Mouse (Mus musculus) liver, embryonic 13.5 days (tissue): Measurements from ENCODE around the gene Olfr390. TPM values are rescaled to one million over a fixed set of nuclear protein-coding genes. Genes with fewer than 3 reads are reported as not detected.

Source experiments
- ATAC-seq: fragments of 200-750 bp; cut with Nextera tagmentation; 2 replicates; pipeline ENCODE4 v1.8.0; 2017; ENCODE audit warnings: low read depth, mild to moderate bottlenecking, moderate number of reproducible peaks, moderate library complexity
- DNase-seq: peaks from one replicate; pipeline ENCODE4 v3.0.0; 2022
- H3K27ac ChIP-seq: fragments of 300-500 bp; sonication (generic); 2 replicates; pipeline ENCODE4 v1.5.1; 2015; ENCODE audit warnings: moderate library complexity, mild to moderate bottlenecking, inconsistent platforms
- H3K27me3 ChIP-seq: fragments of 300-500 bp; sonication (generic); 2 replicates; pipeline ENCODE4 v1.6.1; 2015; ENCODE audit warnings: mild to moderate bottlenecking, inconsistent platforms
- H3K36me3 ChIP-seq: fragments of 300-500 bp; sonication (generic); 2 replicates; pipeline ENCODE4 v1.6.1; 2015; ENCODE audit warnings: mild to moderate bottlenecking, inconsistent platforms
- H3K4me1 ChIP-seq: fragments of 300-500 bp; sonication (generic); replicated peaks from 2 replicates; pipeline ENCODE4 v1.6.1; 2015; ENCODE audit warnings: inconsistent platforms
- H3K4me2 ChIP-seq: fragments of 300-500 bp; sonication (generic); 2 replicates; pipeline ENCODE4 v1.6.1; 2015; ENCODE audit warnings: inconsistent platforms, mild to moderate bottlenecking, moderate library complexity
- H3K4me3 ChIP-seq: fragments of 300-500 bp; sonication (generic); replicated peaks from 2 replicates; pipeline ENCODE4 v1.5.1; 2015; ENCODE audit warnings: mild to moderate bottlenecking, inconsistent platforms
- H3K9ac ChIP-seq: fragments of 300-500 bp; sonication (generic); 2 replicates; pipeline ENCODE4 v1.6.1; 2015; ENCODE audit warnings: mild to moderate bottlenecking, inconsistent platforms
- H3K9me3 ChIP-seq: fragments of 300-500 bp; sonication (generic); replicated peaks from 2 replicates; pipeline ENCODE4 v1.6.1; 2016; ENCODE audit warnings: inconsistent platforms
- WGBS: fragments of 180-500 bp; shearing (Covaris S2); methylation state at CpG from one replicate; pipeline ENCODE4 v1.1.7; 2015; ENCODE audit not compliant: insufficient replicate concordance; 5-methylcytosine and 5-hydroxymethylcytosine counted together
- polyA plus RNA-seq: library from polyadenylated mRNA; unstranded; fragments of >200 nt; fragmentation: Nextera tagmentation; extraction: Ambion mirVana; gene quantifications from 2 replicates; pipeline ENCODE4 v1.2.1, GENCODE M21; 2015

Olfr390 gene
- not detected in 2 replicates for polyA plus RNA-seq

- Histone ChIP-seq H3K4me3 (no peak within 1 kb of the TSS), H3K9ac (no peak within 1 kb of the TSS), H3K9me3 (no peaks in the 10 kb centered on the region), H3K36me3 (no peaks in the 10 kb centered on the region), H3K4me2 (no peak within 1 kb of the TSS), H3K27me3 (no peaks in the 10 kb centered on the region), H3K4me1 (no peaks in the 10 kb centered on the region), H3K27ac (no peak within 1 kb of the TSS)
- no peak for ATAC-seq
- no peak for DNase-seq
- WGBS: 45% methylated on average over 1 of the region's 1 CpGs
Observed at GRCm38 (mm10) chr11:73782664-73783063, at the start of gene Olfr390. Olfr390 (plus strand) TSS chr11:73782964.

- ATAC-seq (no peak), DNase-seq (no peak)
- H3K9ac ChIP-seq: no peak overlapping the region
- H3K9me3 ChIP-seq: no peaks in the 10 kb centered on the region; the same call in 1 of the 2 replicates
- no peak overlapping the region for H3K27ac ChIP-seq
- no peaks in the 10 kb centered on the region for H3K27me3 ChIP-seq
- no peaks in the 10 kb centered on the region for H3K36me3 ChIP-seq
- H3K4me1 ChIP-seq: no peaks in the 10 kb centered on the region
- H3K4me2 ChIP-seq: no peak overlapping the region
- H3K4me3 ChIP-seq: no peak overlapping the region
Observed at GRCm38 (mm10) chr11:73759115-73759514, 23.6 kb upstream of the Olfr390 start.

GRCm38 (mm10) chr11:73780613-73781012, 2.2 kb upstream of the Olfr390 start, which contains the start of gene Olfr389:
Olfr389 (minus strand) TSS chr11:73780713.
- Histone ChIP-seq H3K4me2 (no peak within 1 kb of the TSS), H3K4me3 (no peak within 1 kb of the TSS), H3K4me1 (no peaks in the 10 kb centered on the region), H3K9ac (no peak within 1 kb of the TSS), H3K9me3 (no peaks in the 10 kb centered on the region), H3K27me3 (no peaks in the 10 kb centered on the region), H3K27ac (no peak within 1 kb of the TSS), H3K36me3 (no peaks in the 10 kb centered on the region)
- DNase-seq: no peak
- WGBS: 48% methylated on average over 1 of the region's 1 CpGs
- no peak for ATAC-seq

- H3K9ac ChIP-seq: no peak within 1 kb of the TSS
- DNase-seq: no peak
- no peak within 1 kb of the TSS for H3K27ac ChIP-seq
- 8% methylated on average over 1 of the region's 1 CpGs for WGBS
- H3K9me3 ChIP-seq: no peaks in the 10 kb centered on the region
- H3K4me3 ChIP-seq: no peak within 1 kb of the TSS
- H3K4me1 ChIP-seq: no peaks in the 10 kb centered on the region
- ATAC-seq: no peak
- H3K36me3 ChIP-seq: no peaks in the 10 kb centered on the region
- no peaks in the 10 kb centered on the region for H3K27me3 ChIP-seq
- H3K4me2 ChIP-seq: no peak within 1 kb of the TSS
Observed at GRCm38 (mm10) chr11:73802952-73803351, 20.2 kb downstream of the Olfr390 start, which contains the start of gene Olfr391-ps. Olfr391-ps (minus strand) TSS chr11:73803052.

GRCm38 (mm10) chr11:73816949-73817348, 34.2 kb downstream of the Olfr390 start, which contains the start of gene Olfr392:
Olfr392 (minus strand) TSS chr11:73817049.
- ATAC-seq: no peak
- Histone ChIP-seq H3K9me3 (no peaks in the 10 kb centered on the region), H3K4me3 (no peak within 1 kb of the TSS), H3K4me2 (no peak within 1 kb of the TSS), H3K27me3 (no peaks in the 10 kb centered on the region), H3K36me3 (no peaks in the 10 kb centered on the region), H3K27ac (no peak within 1 kb of the TSS), H3K9ac (no peak within 1 kb of the TSS), H3K4me1 (no peaks in the 10 kb centered on the region)
- WGBS: 78% methylated on average over 1 of the region's 1 CpGs
- no peak for DNase-seq

Other genes with a start within 250 kb of the Olfr390 start
- not detected in 2 replicates for gene Olfr385, start 190.0 kb upstream of the Olfr390 start, polyA plus RNA-seq
- not detected in 2 replicates for gene Olfr384, start 184.4 kb upstream of the Olfr390 start, polyA plus RNA-seq
- gene Zfp735, start 94.2 kb upstream of the Olfr390 start, polyA plus RNA-seq: not detected in 2 replicates
- not detected in 2 replicates for gene Olfr389, start 2.3 kb upstream of the Olfr390 start, polyA plus RNA-seq
- gene Olfr391-ps, start 20.1 kb downstream of the Olfr390 start, polyA plus RNA-seq: not detected in 2 replicates
- not detected in 2 replicates for gene Olfr392, start 34.1 kb downstream of the Olfr390 start, polyA plus RNA-seq
- gene Olfr393, start 68.5 kb downstream of the Olfr390 start, polyA plus RNA-seq: not detected in 2 replicates
- gene Olfr394, start 107.8 kb downstream of the Olfr390 start, polyA plus RNA-seq: not detected in 2 replicates
- not detected in 2 replicates for gene Olfr395, start 126.3 kb downstream of the Olfr390 start, polyA plus RNA-seq
- gene Olfr23, start 153.7 kb downstream of the Olfr390 start, polyA plus RNA-seq: not detected in 2 replicates
- gene Olfr397, start 177.9 kb downstream of the Olfr390 start, polyA plus RNA-seq: not detected in 2 replicates
- not detected in 2 replicates for gene Olfr398, start 207.4 kb downstream of the Olfr390 start, polyA plus RNA-seq